Mouse (Mus musculus) neural tube, embryonic 14.5 days (tissue): ENCODE measurements around the gene Man2a1. TPM values are rescaled to one million over a fixed set of nuclear protein-coding genes. Genes with fewer than 3 reads are reported as not detected.

ENCODE experiments used
- polyA plus RNA-seq: library from polyadenylated mRNA; unstranded; fragments of >200 nt; fragmentation: Nextera tagmentation; extraction: Ambion mirVana; gene quantifications from 2 replicates; pipeline ENCODE4 v1.2.1, GENCODE M21; 2014

Gene Man2a1
- polyA plus RNA-seq, 1 experiment from 2014 or later, result 5.3 TPM

Other genes with a start within 250 kb of the Man2a1 start
- not detected in 2 replicates for gene 4930583I09Rik, start 235.3 kb downstream of the Man2a1 start, polyA plus RNA-seq